Mouse (Mus musculus): ENCODE results near the gene Isca2.

- TF ChIP-seq GATA1 (IDR thresholded peaks at IDR 0.05; ENCODE audit: borderline replicate concordance, low read length) (no peak), FLI1 (IDR thresholded peaks at IDR 0.05; ENCODE audit: low read length) (no peak)
Measured at GRCm38 (mm10) chr12:84771981-84772520, 1.0 kb upstream of the Isca2 start.
